Mouse (Mus musculus) kidney, postnatal 14 days (tissue): ENCODE data around the gene Gmpr2.
A peak's percentile ranks its signal among the peaks of the same experiment; 100 is the strongest.

Experiments used
- DNase-seq: peaks from one replicate; pipeline ENCODE4 v3.0.0; 2022; ENCODE audit warnings: mixed read lengths

Gmpr2 gene

GRCm38 (mm10) chr14:55681160-55682117 is 9.7 kb downstream of the Gmpr2 start, which contains the start of gene Tinf2:
Gene Tinf2, minus strand, starts transcription at chr14:55681820.
- DNase-seq: peak; percentile 96

DNA sequence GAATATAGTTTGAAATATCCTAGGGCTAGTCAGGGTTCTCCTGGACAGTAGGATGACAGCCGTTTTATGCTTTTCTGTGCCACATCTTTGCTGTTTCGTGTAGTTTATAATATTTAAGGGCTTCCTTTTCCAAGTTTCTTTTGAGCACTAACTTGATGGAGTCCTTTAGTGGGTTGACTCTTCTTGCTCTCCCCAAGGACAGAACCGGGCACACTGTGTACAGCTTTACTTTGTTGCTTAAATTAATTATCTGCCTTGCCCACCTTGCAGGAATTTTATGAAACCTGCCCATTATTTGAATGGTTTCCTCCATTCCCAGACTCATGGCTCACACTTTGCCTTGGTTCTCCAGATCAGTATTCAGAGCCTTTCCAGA is 10.4 kb downstream of the Gmpr2 start:
- DNase-seq: no peak

GRCm38 (mm10) chr14:55689433-55689832 is 17.7 kb downstream of the Gmpr2 start:
- DNase-seq: no peak

DNA sequence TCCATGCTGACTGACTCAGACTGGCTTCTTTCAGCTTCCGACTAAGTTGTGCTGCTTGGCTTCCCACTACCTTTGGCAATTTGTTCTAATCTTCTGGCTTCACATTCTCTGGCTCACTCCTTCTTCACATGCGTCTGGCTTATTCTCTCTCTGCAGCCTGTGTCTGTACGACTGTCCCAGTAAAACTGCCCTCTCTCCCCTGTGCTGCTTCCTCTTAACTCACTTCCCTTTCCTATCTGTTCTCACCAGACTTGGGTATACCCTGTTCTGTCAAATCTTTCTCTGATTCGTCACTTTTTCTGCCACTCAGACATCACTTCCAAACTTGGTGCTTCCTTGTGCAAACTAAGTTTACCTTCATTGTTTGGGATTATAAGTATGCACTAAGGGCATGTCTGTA is 25.5 kb downstream of the Gmpr2 start:
- DNase-seq: no peak

DNA sequence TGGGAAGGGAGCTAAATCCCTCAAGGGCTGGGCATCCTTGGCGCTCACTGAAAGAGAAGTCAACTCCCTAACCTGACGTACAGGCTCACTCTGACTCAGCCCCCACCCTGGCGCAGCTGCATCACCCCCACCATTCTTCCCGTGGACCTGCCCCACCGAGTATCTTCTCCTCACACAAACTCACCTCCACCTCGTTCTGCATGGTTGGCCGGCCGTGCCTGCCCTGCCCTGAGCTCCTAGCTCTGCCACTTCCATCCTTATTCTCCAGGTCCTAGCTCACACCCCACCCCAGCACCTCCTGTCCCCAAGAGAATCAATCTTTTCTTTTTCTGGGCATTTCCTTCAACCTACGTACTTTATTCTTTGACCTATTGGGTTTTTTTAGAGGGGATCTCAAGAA is 29.4 kb downstream of the Gmpr2 start:
- DNase-seq: no peak

- no peak for DNase-seq
Measured at GRCm38 (mm10) chr14:55702761-55703160, 31.0 kb downstream of the Gmpr2 start.

DNA sequence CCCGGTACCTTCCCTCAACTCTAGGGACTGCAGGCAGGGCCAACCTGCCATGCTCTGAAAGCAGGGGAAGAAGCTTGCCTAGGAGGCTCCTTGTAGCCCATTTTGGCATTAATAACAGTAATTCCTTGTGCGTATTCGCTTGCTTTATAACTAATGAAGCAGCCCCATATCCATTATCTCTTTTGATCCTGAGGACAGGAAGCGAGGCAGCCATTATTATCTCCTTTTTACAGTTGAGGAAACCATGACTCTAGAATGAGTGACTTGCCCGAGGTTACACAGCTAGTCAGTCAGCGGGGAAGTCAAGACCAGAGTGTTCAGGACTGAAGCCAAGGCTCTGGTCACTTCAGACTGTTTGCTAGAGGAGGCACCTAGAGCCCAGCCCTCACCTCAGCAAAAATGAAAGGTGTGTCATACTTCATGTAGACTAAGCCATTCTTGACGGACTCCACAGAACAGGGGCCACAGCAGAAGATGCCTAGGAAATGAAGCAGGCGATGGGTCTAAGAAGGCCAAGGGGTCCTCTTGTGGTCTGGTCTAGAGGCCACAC is 34.4 kb downstream of the Gmpr2 start:
- DNase-seq: no peak

DNA sequence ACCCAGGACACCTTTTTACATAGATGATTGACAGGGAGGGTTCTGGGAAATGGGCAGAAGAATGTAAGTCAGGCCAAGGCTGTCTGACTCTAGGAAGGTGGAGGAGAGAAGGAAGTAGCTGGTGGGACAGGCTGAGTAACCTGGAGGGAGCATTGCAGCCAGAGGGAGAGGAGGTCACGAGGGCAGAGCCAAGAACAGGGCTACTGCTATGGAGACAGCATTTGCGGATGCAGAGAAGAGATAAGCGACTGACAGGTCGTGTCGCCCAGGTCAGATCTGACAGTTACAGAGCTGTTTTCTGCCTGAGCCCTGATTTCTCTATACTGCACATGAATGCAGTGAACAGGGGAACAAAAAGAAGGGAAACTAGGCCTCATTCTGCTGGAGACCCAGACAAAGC is 35.7 kb downstream of the Gmpr2 start:
- no peak for DNase-seq

DNA sequence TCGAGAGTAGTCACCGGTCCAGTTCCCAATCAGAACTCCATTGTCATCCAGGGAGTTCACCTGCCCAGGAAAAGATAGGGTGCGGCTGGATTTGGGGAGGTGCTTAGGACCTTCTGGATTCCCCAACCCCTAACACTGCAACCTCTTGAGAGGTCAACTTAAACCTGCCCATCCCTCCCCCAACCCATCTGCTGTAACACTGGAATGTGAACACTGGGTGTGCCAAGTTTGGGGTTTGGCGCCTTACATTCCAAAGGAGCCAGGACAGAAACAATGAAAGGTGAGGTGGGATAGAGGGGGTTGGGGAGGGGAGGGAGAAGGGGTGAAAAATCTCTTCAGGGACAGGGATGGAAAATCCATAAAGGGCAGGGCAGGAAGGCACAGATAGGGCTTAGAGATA is 37.8 kb downstream of the Gmpr2 start:
- DNase-seq: no peak

DNA sequence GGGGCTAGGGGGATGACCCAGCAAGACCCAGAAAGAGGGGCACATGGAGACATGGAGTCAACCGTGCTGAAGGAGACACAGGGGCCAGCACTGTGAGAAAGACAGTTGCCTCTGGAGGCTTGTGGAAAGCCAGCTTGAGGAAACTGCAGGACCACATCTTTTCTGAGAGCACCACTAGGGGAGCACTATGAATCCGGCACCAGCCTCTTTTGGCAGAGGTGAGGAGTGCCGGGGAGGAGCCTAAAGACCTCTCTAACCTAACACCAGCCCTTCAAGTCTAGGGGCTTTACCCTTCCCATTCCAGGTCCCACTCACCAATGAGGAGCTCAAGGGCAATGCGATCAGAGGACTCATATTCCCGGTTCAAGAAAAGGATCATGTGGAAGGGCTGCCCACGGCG is 40.0 kb downstream of the Gmpr2 start:
- no peak for DNase-seq

- peak; percentile 77 for DNase-seq
Measured at GRCm38 (mm10) chr14:55713007-55713728, 41.4 kb downstream of the Gmpr2 start.

GRCm38 (mm10) chr14:55713729-55714122 is 42.0 kb downstream of the Gmpr2 start, which contains the start of gene Tgm1:
Gene Tgm1, minus strand, starts transcription at chr14:55713926.
- DNase-seq: no peak

DNA sequence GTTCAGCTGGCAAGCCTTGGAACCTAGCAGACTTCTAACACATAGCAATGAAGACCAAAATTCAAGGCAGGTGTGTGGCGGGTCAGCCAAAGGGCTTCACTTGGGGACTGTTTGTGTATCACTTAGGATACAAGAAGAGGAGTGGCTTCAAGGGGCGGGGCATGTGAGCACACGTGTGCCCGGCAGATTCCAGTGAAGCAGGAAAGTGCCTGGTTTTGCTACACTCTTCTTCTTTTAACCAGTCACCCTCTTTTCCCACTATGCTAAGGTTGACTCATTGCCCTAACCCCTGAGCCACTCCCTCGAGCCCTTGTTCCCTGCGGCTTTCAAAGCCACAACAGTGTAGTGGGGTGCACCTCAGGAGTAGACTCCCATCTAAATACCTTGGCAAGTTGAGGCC is 43.2 kb downstream of the Gmpr2 start:
- DNase-seq: no peak

DNA sequence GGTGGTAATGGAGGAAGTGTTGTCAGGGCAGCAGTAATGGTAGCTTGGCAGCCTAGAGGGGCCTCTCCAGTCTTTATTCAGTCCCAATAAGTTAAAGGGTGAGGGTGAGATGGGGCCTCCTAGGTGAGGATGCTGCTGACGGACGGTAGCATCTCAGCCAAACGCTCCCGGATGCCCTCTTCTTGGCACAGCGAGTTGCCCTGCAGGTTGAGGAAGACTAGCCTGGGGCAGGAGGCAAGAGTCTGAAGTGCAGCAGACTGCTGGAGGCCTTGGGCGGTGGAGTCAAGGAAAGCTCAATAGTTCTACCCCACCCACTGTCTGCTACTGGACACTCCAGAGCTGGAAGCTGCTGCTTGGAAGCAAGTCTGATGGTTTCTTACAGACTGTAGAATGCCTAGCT is 44.5 kb downstream of the Gmpr2 start:
- peak; percentile 47 for DNase-seq

GRCm38 (mm10) chr14:55716884-55717283 is 45.1 kb downstream of the Gmpr2 start:
- DNase-seq: peak; percentile 78

DNA sequence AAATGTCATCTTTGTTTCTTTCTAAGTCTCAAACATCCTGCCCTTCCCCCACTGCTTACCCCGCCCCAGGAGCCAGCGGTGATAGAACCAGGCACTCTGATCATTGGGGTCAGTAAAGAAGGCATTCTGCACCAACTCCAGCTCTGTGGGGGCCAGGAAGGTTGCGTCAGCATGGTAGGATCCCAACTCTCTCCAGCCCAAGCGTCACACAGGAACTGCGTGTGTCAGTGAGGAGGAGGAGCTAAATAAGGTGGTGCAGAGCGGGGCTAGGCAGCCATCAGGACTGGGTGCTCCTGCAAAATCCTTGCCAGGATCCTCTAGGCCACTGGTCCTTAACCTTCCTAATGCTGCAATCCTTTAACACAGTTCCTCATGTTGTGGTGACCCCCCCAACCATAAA is 48.0 kb downstream of the Gmpr2 start:
- no peak for DNase-seq

DNA sequence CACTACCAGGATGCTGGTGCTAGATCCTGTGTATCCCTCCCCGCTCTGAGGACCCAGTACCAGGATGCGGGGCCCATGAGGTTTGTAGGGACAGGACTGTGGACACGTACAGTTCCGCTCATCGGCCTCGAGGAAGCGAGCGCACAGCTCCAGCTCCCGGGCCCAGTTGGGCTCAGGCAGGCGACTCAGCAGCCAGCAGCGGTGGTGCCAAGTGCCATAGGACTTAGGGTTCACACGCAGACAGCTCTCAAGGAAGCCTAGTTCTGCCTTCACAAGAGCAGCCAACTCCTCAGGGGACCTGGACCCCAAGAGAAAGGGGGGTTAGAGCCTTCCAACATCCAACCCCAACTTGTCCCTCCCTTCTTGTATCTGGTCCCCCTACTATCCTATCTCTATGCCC is 48.9 kb downstream of the Gmpr2 start:
- no peak for DNase-seq

DNA sequence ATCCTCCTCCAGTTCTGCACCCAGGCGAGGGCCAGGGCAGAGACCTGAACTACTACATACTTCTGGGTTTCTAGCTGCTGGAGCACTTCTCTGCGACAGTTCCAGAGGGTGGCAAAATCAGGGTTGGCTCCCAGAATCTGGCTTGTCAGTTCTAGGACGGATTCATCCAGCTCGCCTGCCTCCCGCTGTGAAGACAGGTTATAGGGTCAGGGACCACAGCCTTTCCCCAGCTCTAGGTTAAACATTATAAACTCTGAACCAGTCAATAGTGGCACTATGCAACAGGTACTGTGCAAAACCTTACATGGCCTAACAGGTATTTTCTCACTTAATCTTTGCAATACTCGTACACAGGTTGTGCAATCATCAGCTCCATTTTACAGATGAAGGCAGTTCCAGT is 49.3 kb downstream of the Gmpr2 start:
- peak; percentile 63 for DNase-seq

DNA sequence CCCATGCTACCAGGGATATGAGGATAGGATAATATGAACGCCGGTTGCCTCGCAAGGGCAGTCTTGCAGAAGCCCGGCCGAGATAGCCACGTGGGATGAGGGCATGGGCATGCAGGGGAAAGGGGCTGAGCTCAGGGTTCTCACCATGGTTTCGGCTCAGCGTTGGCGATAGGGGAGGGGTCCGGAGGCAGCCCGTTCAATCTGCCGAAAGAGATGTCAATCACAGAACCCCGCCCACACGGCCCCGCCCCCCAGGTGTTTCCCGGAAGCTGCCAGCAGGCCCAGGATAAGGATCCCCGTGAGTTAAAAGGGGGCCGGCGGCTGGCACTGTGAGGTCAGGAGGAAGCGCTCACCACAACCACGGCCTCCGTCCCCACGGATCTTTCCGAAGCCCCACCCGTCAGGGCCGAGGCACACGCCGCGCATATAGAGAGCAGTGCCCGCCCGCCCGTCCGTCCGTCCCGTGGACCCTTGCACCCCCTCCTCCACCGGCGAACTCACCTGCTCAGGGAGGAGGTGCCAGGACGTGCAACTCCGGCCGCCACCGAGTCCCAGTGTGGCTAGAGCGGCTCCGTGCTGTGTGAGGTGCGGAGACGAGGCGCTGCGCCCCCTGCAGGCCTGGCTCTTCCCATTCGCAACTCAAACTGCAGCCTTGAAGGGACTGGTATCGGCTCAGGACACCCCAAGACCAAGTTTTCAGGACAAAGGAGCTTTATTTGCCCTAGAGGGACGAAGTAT is 50.1 kb downstream of the Gmpr2 start, which contains the start of gene Rabggta:
Gene Rabggta, minus strand, starts transcription at position 564 of the 738 bp plus-strand sequence.
- peak; percentile 96 for DNase-seq

GRCm38 (mm10) chr14:55722438-55722945 is 50.8 kb downstream of the Gmpr2 start:
- DNase-seq: no peak

- no peak for DNase-seq
Measured at GRCm38 (mm10) chr14:55723433-55723832, 51.7 kb downstream of the Gmpr2 start.

DNA sequence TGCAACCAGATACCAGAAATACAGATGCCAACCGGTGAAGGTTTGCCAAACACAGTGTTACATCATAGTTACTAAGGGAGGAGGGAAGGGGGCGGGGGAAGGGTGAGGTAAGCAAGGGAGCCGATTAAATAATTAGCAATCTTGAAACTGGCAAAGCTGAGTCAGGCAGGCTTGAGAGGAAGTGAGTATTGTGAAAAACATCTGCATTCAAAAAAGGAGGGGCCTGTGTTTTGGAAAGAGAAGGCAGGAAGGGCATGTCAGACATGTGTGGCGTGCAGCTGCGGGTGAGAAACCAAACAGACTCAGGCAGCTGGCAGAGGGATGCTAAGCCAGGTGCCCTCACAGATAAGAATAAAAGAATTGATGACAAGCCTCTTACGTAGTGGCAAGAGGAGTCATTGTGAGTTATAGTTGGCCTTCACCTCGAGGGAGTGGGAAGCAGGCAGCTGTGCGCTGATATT is 52.7 kb downstream of the Gmpr2 start:
- peak; percentile 26 for DNase-seq
